Mouse (Mus musculus): ENCODE results near the gene Fam222b.

DNA sequence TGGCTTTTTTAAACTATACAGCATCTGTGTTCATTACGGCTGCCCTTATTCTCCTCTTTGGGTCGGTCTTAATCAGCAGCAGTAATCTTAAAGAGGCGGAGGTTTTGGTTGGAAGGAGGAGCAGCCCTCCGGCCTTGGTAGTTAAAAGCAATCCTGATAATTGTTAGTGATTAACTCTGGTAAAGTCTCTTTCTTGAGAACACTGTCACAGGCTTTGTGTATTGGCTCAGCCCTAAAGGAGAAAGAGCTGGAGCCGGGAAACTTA is 21.6 kb downstream of the Fam222b start:
- TF ChIP-seq CTCF (IDR thresholded peaks at IDR 0.05; ENCODE audit: insufficient read depth, low read length) (no peak), POLR2A (IDR thresholded peaks at IDR 0.05; ENCODE audit: borderline replicate concordance, extremely low read depth, low read depth, low read length) (no peak)
